Mouse (Mus musculus) megakaryocyte, embryonic 14.5 days (primary cell): ENCODE measurements around the gene Obscn. TPM values are rescaled to one million over a fixed set of nuclear protein-coding genes. Genes with fewer than 3 reads are reported as not detected.

Source experiments
- H3K27me3 ChIP-seq: replicated peaks from 2 replicates; pipeline ENCODE3; 2012; ENCODE audit warnings: inconsistent platforms
- H3K36me3 ChIP-seq: replicated peaks from 2 replicates; pipeline ENCODE3; 2012; ENCODE audit warnings: low read length, inconsistent platforms, mixed read lengths
- H3K4me1 ChIP-seq: 2 replicates; pipeline ENCODE4 v1.6.1; 2012; ENCODE audit warnings: inconsistent platforms
- H3K4me3 ChIP-seq: replicated peaks from 2 replicates; pipeline ENCODE3; 2012; ENCODE audit warnings: moderate library complexity, mild to moderate bottlenecking, inconsistent platforms
- H3K9me3 ChIP-seq: 2 replicates; pipeline ENCODE4 v1.6.1; 2012; ENCODE audit warnings: inconsistent platforms
- FLI1 ChIP-seq: IDR thresholded peaks from 2 replicates; pipeline ENCODE4 v1.6.1; 2012; ENCODE audit warnings: low read length, inconsistent platforms, mixed read lengths
- GATA1 ChIP-seq: IDR thresholded peaks from 3 replicates; pipeline ENCODE4 v1.6.1; 2012; ENCODE audit warnings: mixed read lengths, low read length, inconsistent platforms, borderline replicate concordance
- polyA plus RNA-seq: library from polyadenylated mRNA; stranded (reverse); fragments of >175 nt; gene quantifications from 2 replicates; pipeline ENCODE4 v1.2.3, GENCODE M21; 2012; ENCODE audit warnings: low replicate concordance; ENCODE audit not compliant: insufficient read depth

The Obscn gene
- polyA plus RNA-seq, 1 experiment: 9.6 TPM

DNA sequence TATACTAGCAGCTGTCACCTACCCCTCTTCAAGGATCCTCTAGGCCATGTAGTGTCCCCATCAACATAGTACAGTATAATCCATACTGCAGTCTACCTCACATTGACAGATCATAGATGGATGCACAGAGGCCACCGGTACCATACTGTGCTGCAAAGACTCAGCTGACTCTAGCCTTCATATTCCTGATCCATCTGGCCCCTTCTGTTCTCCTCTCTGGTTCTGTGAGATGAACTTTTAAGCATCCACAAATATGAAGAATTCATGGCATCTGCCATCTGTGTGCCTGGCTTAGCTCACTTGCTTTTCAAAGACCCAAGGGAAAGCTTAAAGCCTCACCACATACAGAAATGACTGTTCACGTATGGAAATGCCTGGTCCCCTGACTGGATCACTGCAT lies 65.9 kb downstream of the Obscn start:
- TF ChIP-seq GATA1 (no peak), FLI1 (no peak)
- Histone ChIP-seq H3K27me3 (peaks cover 86% of the 10 kb centered on the region), H3K4me1 (peaks cover 4% of the 10 kb centered on the region)

DNA sequence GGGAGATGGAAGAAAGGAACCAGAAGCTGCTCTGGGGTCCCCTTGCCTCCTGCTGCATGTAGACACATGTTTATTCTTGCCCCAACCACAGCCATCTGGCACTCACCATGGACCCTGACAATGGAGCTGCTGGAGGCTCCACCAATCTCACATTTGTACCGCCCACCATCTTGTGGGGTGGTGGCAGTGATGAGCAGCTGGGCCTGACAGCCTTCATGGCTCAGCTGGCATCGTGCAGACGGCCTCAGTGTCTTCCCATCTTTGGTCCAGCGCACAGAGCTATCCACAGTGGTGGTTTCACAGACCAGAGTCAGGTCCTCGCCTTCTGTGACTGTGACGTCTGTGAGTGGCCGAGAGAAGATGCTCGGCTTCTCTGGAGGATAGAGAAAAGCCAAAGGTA lies 67.3 kb downstream of the Obscn start:
- Histone ChIP-seq H3K4me1 (peaks cover 11% of the 10 kb centered on the region), H3K36me3 (no peaks in the 10 kb centered on the region), H3K4me3 (no peak overlapping the region), H3K9me3 (peaks cover 10% of the 10 kb centered on the region; the same call in 1 of the 2 replicates), H3K27me3 (peaks cover 89% of the 10 kb centered on the region)
- TF ChIP-seq FLI1 (no peak), GATA1 (no peak)

More for the DNA sequence above, 65.9 kb downstream of the Obscn start:
- Histone ChIP-seq H3K36me3 (no peaks in the 10 kb centered on the region), H3K4me3 (no peak overlapping the region), H3K9me3 (peaks cover 10% of the 10 kb centered on the region; the same call in 1 of the 2 replicates)

DNA sequence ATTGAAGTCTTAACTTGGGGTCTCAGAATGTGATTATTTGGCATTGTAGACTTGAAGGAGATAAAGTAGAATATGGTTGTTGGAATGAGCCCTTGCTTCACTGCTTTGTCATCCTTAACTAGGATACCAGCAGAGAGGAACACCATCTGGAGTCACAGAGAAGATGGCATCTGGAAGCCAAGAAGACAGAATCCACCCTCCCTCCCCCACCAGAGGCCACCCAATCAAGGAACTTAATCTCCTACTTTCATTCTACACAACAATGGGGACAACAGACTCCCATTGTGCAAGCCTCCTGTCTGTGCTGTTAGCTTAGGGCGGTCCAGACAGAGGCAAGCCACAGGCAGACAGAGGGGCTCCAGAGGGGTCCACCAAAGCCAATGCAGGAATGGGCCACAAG lies 67.8 kb downstream of the Obscn start:
- TF ChIP-seq FLI1: no peak
- no peak for TF ChIP-seq GATA1
- Histone ChIP-seq H3K9me3 (peaks cover 6% of the 10 kb centered on the region; the same call in 1 of the 2 replicates), H3K4me1 (peaks cover 16% of the 10 kb centered on the region), H3K36me3 (no peaks in the 10 kb centered on the region), H3K27me3 (peaks cover 88% of the 10 kb centered on the region), H3K4me3 (no peak overlapping the region)

DNA sequence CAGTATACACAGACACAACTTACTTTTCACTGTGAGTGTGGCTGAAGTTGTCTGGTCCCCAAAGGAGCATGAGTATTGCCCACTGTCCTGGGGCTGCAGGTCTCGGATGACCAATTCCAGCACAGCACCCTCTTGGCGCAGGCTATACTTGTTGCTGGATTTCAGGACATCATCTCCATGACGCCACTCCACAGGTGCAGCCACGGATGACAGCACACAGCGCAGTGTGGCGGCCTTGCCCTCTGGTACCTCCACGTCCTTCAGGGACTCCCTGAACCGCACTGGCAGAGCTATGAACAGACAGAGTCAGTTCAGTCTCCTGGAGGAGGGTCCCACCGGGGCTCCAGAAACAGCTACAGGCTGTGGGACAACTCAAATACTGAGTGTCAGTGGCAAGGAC lies 68.3 kb downstream of the Obscn start:
- TF ChIP-seq GATA1 (no peak), FLI1 (no peak)
- Histone ChIP-seq H3K4me1 (peaks cover 18% of the 10 kb centered on the region), H3K27me3 (peaks cover 87% of the 10 kb centered on the region), H3K4me3 (no peak overlapping the region), H3K36me3 (no peaks in the 10 kb centered on the region), H3K9me3 (peaks cover under 1% of the 10 kb centered on the region; the same call in 1 of the 2 replicates)

DNA sequence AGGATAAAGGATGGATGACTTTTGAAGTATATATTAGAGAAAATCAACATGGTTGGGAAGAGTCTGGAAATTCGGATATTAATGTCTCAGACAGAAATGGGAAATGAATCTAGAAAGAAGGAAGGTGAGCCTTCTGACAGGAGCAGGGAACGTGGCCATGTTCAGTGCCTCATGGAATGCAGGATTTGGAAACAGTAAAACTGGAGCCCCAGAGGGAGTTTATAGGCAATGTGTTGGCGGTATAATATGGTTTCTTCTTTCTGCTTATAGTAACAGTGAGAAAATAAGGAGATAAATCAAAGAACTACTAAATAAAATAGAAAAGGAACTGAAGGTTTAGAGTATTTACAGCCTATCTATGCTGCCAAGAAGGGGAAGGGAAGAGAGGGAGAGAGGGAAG lies 78.2 kb downstream of the Obscn start:
- Histone ChIP-seq H3K27me3 (peaks cover 67% of the 10 kb centered on the region), H3K9me3 (no peaks in the 10 kb centered on the region), H3K4me3 (no peak overlapping the region), H3K4me1 (peaks cover 6% of the 10 kb centered on the region; the same call in 1 of the 2 replicates), H3K36me3 (no peaks in the 10 kb centered on the region)
- TF ChIP-seq GATA1 (no peak), FLI1 (no peak)

DNA sequence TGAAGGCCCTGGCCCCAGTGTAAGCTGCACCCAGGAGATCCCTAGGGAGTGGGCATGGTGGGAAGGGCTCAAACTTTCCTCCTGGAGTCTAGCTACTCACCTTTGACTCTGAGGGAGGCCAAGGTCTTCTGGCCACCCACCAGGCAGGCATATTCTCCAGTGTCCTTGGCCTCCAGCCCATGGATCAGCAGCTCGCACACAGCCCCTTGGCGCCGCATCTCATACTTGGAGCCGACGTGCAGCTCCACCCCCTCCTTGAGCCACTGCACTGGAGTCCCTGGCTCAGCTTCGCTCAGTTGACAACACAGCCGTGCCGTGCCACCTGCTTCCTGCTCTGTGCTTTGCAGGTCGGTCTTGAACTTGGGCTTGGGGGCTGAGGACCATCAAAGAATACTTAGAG lies 85.2 kb downstream of the Obscn start:
- no peaks in the 10 kb centered on the region for H3K36me3 ChIP-seq
- H3K4me3 ChIP-seq: no peak overlapping the region
- no peak for TF ChIP-seq GATA1
- no peak for TF ChIP-seq FLI1
- no peaks in the 10 kb centered on the region for H3K9me3 ChIP-seq
- H3K27me3 ChIP-seq: peaks cover 90% of the 10 kb centered on the region
- H3K4me1 ChIP-seq: peaks cover 4% of the 10 kb centered on the region; the same call in 1 of the 2 replicates

DNA sequence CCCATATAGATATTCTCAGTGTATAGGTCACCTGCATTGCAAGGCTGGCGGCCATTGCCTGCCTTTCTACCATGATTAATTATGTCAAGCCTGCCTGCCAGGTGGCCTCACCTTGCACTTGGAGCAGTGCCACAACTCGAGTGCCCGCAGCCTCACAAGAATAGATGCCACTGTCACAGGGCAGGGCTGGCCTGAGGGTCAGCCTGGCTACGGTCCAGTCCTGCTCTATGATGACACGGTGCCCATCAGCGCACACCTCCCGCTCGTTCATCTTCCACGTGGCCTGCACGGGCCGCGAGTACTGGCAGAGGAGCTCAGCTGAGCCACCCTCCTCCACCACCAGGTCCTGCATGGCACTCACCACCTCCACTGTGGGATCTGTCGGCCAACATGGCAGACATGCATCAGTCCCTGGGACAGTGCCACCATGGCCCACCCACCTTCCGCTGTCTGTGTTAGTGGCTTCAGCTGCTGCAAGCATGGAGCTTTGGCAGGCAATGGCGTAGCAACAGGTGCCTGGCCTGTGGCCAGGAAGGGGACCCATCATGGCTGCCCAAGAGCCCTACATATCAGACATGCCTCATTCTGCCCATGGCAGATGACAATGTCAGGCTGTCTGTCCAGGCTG lies 91.4 kb downstream of the Obscn start:
- TF ChIP-seq GATA1 (no peak), FLI1 (no peak)
- H3K4me1 ChIP-seq: no peaks in the 10 kb centered on the region
- H3K9me3 ChIP-seq: no peaks in the 10 kb centered on the region
- H3K4me3 ChIP-seq: no peak overlapping the region
- peaks cover 87% of the 10 kb centered on the region for H3K27me3 ChIP-seq
- no peaks in the 10 kb centered on the region for H3K36me3 ChIP-seq

DNA sequence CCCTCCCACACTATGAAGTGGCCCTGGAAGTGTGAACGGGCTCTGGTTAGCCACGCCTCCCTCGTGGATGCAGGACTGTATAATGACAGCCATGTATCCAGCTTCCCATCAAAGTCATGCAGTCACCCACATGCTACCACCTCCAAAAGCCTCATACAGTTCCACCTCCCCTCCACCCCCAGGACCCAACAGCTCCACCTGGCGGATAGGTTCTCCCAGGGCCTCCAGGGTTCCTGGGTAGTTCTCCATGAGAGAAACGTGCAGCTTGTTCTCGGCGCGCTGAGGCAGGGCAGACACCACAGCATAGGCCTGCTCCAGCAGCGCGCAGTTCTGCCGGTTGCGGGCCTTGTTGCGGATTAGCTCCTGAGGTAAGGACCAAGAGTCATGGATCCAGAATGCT lies 107.2 kb downstream of the Obscn start:
- no peaks in the 10 kb centered on the region for H3K4me1 ChIP-seq
- H3K36me3 ChIP-seq: no peaks in the 10 kb centered on the region
- peaks cover 90% of the 10 kb centered on the region for H3K27me3 ChIP-seq
- TF ChIP-seq FLI1: no peak
- no peak for TF ChIP-seq GATA1
- H3K9me3 ChIP-seq: no peaks in the 10 kb centered on the region
- H3K4me3 ChIP-seq: no peak overlapping the region

DNA sequence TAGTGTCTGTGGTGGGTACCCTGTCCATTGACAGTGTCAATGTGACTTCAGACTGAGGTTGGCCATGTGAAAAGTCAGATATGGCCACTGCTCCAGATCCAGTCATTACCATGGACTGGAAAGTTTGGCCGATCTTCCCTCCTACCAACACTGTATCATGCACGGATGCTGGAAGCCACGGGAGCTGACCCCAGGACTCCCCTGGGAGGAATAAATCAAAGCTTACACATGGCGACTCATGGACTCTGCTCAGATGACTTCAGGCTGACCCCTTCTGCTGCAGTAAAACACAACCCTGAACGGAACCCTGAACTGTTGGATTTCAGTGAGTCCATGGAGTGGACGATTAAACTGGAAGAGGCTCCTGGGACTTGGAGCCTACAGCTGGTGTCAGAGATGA lies 109.8 kb downstream of the Obscn start:
- Histone ChIP-seq H3K4me3 (no peak overlapping the region), H3K9me3 (no peaks in the 10 kb centered on the region), H3K36me3 (no peaks in the 10 kb centered on the region), H3K4me1 (no peaks in the 10 kb centered on the region), H3K27me3 (peaks cover 88% of the 10 kb centered on the region)
- TF ChIP-seq GATA1 (no peak), FLI1 (no peak)

DNA sequence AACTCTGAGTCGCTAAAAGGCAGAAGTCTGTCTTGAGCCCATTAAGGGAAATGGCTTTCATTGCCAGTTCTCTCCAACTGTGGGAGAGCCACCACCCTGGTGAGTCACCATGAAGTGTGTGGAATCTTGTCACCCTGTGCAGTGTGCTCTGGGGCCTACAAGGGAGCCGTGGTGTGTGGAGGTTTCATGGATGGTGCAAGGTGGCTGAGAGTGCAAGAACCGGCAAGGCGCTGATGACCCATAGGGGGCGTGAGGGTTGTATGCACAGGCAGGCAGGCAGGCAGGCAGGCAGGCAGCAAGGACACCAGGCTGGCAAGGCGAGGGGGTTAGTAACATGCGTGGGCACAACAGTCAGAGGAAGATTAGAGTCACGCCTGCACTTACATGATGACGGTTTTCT lies 121.2 kb downstream of the Obscn start:
- Histone ChIP-seq H3K36me3 (no peaks in the 10 kb centered on the region), H3K9me3 (no peaks in the 10 kb centered on the region), H3K4me1 (peaks cover 8% of the 10 kb centered on the region), H3K4me3 (peak overlapping the region; percentile 57), H3K27me3 (peaks cover 93% of the 10 kb centered on the region)
- TF ChIP-seq FLI1 (no peak), GATA1 (no peak)
